Mouse (Mus musculus): ENCODE data around the gene Plcl2. TPM values are rescaled to one million over a fixed set of nuclear protein-coding genes. Genes with fewer than 3 reads are reported as not detected.
"Not testable (repeated sequence)": the region's sequence is repeated elsewhere in the genome, so short reads cannot be mapped to it uniquely, and the experiment has no call there.

The Plcl2 gene
- polyA plus RNA-seq, 1 experiment from 2014 or later, result 5.3 TPM

DNA sequence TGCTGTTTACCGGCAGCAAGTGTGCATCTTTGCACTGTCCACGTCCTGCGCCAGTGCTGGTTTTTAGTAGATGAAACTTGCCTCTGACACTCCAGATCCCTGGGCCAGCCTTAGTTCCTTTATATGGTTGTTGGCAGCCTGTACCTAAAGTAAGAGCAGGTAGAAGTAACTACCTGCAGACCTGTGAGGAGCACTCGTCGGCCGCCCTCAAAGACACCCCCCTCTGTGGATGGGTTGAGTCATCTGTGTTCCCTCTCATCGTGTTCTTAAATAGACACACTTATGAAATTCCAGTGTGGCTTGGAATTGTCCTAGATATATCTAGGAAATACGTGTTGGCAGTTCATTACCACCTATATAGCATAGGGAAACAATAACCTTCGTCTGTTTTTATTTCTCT lies 158.4 kb downstream of the Plcl2 start:
- DNase-seq (ENCODE audit: low spot score), result no peak

DNA sequence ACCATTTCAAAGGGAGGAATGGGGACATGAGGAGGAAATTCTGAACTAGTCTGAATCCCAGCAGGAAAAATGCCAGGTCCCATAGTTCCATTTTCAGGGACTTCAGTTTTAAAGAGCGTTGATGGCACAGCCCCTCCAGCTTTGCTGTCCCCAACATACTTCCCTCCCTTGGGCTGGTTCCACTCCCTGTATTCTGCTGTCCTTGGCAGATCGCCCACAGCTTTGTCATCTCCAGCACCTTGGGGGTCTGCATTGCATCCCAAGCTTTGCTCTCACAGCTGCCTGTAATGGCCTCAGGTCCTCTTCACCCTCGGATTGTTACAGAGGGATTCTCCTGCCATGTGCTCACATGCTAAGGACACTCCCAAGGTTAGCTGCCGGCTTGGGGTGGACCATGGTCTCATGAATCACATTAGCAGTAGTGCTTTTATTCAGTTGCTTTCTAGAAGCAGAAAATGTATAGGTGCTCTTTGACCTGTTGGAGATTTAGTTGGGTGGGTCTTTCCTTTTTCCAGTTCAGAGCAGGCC lies 159.5 kb downstream of the Plcl2 start:
- DNase-seq (ENCODE audit: low spot score), result no peak

DNA sequence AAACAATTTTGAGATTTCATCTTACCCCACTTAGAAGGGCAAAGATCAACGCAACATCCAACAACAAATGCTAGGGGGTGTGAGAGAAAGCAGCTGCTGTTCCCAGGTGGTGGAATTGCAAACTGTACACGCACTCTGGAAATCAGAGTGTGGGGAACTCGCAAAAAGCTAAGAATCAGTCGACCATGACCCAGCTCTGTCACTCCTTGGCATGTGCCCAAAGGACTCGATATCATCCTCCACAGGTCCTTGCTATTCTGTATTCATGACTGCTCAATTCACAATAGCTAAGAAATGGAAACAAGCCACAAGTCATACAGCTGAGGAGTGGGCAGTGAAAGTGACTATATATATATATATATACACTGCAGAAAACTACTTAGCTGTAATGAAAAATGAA lies 162.2 kb downstream of the Plcl2 start:
- DNase-seq (ENCODE audit: low spot score), result no peak

DNA sequence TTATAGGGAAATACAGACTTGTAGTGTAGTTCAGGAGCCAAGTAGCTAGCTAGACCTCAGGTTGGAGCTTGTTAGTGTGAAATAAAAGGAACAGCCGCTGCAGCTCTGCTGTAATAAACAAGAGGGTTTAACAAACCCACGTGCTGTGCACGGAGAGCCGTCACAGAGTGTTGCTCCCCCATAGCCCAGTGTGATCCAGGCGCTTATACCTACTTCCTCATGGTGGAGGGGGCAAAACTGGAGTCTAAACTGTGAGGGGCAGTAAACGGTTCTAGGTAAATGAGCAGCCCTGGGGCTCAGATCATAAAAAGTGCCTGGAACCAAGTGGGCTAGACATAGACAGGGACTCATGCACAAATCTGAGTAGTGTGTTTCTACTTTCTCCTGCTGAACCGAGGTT lies 165.4 kb downstream of the Plcl2 start:
- no peak for DNase-seq (ENCODE audit: low spot score)

DNA sequence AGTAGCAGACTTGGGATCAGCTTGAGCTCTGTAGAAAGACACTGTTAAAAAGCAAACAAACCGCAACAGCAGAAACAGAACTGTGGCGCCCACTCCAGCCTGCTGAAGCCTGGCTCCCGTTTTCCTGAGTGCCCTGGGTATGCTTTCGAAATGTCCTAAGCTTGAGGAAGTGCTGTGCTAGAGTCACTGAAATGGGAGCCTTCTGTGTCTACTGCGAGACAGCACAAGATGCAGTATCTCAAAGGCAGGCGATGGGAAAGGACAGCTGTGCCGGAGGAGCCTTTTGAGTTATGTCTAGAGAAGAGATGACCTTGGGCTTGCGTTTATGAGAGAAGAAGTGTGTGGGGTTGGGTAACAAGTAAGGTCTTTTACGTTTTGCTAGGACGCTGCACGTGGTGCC lies 166.0 kb downstream of the Plcl2 start:
- no peak for DNase-seq (ENCODE audit: low spot score)

DNA sequence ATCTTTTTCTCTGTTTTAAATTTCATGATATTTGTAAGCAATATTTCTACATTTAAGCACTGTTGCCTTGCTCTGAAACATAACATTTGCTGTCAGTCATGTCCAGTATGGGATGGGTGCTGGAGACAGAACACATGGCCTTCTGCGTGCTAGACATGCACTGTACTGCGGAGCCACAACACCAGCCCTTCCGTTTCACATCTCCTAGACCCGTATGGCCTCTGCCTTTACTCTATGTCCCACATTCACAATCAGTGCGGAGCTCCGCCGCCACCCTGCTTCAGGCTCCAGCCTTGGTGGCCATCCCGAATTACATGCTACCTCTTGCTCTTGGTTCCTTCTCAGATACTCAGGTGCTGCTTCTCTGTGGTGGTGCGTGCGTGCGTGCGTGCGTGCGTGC lies 168.1 kb downstream of the Plcl2 start:
- no peak for DNase-seq (ENCODE audit: low spot score)

DNA sequence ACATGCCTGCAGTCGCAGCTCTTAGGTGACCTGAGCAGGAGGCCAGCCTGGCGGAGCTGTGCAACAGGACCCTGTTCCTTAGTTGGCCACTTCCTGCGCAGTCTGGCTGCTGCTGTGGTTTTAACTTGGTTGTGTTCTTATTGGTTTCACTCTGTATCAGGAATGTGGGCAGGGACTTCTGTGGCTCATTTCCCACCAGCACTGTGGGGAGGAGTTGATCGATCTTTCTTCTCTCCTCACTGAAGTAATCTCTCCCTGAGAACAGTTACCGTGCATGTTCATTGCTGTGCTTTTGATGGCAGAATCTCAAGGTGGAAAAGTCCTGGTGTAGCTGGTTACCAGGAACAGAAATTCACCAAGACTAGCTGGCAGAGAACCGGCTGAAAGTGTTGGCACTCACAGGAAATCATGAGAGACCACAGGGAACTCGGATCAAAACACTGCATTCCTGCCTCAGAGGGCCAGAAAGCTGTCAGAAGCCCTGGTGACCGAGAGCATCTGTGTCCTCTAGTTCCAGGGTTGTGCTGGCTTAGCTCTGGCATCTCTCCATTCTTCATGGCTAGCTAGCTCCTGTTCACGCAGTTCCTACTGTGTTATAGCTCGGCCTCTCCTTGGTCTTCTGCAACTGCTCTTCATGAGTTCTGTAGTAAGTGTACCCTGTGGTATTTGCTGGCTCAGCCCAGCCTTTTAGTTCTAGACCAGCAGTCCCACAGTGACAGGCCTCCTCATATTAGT lies 168.9 kb downstream of the Plcl2 start:
- DNase-seq (ENCODE audit: low spot score), result peak; percentile 6

DNA sequence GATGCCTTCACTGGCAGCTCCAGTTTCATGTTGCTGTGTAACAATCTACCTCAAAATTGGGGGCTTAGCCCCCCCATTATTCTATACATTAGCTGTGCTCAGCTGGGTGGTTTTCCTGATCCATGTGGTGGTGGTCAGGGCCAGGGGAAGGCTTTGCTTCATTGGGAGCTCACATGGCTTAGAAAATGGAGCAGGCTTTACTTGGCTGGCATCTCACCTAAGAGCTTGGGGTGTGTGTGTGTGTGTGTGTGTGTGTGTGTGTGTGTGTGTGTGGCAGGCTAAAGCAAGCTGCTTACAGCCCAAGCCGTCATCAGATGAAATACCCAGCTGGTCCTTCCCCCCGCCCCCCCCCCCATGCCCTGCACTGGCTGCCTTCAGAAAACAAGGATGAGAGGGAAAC lies 169.5 kb downstream of the Plcl2 start:
- no peak for DNase-seq (ENCODE audit: low spot score)

DNA sequence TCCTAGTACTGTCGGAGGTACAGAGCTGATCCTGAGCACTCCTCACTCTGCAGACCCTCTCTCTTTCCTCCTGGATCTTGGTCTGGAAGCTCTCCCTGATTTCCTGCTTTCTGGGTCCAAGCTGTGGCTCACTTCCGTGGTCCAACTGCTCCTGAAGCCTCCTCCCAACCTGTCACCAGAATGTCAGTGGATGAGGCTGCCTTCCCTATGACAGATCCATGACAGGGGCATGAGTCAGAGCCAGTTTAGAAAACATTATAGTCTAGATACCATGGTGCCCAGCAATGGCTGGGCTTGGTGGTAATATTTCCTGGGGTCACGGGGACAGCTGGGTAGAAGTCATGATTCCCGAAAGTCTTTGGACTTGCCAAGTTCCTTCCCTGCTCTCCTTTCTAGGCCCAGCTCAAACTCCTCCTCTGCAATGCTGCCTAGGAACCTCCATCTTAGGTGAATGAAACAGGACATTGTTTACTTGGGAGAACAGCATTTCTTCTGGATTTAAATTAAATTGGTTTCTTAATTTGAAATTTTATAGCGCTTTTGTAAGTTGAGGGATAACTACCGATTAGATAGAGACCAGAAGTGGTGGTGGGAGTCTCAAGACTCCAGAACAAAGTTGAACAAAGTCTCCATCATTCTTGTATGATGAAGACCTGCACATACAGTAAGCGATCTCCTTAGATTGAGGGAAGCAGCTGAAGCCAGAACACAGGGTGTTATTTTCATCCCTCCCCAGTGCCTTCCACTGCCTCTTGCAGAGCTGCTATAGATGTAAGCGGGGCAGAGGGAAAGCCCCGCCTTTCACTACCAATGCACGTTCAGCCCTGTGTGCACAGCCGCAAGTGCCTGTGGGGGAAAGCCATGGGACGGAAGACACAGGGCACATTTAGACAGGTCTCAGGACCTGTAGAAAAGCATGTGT lies 170.7 kb downstream of the Plcl2 start:
- DNase-seq (ENCODE audit: low spot score), result no peak

DNA sequence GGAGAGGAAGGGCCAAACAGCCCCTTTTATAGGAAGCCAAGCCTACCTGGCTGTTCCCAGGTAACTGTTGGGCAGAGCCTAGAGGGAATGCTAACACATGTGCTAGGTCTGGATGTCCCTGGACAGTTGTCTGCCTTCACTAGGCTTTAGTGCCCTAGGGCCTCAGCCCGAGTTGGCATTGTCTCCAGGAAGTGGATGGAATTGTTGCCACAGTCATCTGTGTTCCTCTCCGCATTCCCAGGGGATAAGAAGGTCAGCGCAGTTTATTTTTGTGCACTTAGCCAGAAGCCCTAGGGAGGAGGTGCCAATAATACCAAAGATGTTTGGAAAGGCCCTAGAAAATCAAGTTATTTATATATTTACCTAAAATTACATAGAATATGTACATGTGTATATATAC lies 173.5 kb downstream of the Plcl2 start:
- DNase-seq (ENCODE audit: low spot score), result no peak

DNA sequence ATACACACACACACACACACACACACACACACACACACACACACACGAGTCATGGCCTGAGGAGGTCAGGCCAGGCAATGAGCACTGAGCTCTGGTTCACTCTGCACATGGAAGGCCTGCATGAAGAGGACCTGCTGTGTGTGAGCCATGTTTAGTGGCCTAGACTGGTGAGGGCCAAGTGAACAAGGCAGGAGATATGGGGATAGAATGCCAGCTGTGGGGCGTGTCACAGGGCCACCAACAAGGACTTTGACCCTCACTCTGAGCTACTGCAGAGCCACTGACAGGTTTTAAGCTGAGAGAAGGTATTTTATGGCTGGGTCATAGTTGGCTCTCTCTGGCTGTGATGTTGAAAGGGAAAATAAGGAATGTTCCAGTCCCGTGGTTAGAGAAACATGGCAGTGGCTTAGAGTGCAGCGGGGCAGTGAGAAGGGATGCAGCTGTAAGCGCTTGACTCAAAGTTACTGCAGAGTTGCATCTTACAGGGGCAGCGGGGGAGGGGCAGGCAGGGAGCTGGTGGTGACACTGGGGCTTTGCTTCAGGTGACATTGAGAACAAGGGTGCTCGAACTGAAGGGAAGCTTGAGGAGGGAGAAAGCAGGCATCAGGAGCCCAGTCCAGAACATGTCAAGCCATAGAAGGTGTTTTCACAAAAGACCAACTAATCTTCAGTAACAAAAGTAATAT lies 175.9 kb downstream of the Plcl2 start:
- no peak for DNase-seq (ENCODE audit: low spot score)

DNA sequence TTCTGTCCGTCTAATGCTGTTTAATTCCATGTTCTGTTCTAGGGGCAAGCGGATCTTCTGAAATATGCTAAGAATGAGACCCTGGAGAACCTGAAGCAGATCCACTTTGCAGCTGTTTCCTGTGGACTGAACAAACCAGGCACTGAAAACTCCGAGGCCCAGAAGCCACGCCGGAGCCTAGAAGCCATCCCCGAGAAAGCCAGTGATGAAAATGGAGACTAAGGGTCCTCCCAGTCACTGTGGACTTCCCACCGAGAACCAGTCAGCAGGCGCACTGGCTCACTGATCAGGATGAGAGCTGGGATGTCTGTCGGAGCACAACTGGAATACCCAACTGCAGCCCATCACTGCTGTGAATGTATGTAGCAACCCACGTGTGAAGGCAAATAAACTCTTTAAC lies 178.5 kb downstream of the Plcl2 start:
- DNase-seq (ENCODE audit: low spot score), result no peak

DNA sequence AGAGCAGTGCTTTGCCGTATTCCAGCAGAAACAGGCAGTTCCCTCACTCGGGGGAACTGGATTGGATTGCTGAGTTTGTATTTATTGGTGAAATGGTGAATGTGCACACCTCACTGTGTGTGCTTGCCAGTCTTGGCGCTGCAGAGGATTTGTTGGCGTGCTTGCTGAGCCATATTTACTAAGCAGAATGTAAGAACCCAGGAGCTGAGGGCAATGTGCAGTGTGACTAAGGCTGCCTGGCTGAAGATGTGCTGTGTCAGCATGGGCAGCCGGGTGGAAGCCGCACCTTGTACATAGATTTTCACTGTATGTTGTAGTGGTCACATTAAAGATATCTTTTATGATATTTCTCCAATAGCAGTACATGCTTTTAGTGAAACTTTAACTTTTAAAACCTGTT lies 178.9 kb downstream of the Plcl2 start:
- no peak for DNase-seq (ENCODE audit: low spot score)

DNA sequence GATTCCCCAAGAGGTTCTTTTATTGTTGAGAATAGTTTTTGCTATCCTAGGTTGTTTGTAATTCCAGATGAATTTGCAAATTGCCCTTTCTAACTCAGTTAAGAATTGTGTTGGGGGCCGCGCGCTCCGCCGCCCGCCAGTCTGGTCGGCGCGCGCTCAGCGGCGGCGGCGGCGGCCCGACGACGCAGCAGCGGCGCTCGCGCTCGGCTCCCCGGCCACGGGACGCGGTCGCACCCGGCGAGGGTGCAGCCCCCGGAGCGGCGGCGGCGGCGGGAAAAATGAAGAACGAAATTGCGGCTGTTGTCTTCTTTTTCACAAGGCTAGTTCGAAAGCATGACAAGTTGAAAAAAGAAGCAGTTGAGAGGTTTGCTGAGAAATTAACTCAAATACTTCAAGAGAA lies 189.2 kb downstream of the Plcl2 start:
- DNase-seq (ENCODE audit: low spot score), result not testable (repeated sequence)

DNA sequence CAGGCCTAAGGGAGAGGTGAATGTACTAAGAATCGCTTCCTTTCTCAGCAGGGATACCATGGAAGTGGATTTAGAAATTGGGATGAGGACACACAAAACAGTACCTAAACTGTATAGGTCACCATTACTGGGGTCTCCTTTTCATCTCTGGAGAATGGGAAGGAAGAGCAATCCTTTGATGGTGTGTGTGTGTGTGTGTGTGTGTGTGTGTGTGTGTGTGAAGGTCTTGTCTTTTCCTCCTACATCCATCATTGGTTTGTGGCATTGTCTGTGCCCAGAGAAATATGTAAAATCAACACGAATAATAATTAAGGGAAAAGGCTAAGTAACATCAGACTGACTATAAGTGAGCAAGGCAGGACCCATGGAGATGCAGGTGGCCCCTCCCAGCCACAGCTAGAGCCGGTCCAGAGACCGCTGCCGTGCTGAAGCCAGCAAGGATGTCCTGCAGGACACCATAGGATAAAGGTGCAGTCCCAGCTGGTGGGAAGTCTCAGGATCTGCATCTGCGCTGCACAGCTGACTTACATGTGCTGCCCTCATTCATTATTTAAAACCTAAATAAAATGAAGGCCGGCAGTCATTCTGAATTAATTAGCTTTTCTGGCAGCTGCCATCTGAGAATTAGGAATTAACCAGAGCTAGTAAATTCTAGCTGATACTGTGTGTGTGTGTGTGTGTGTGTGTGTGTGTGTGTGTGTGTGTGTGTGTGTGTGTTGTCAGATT lies 201.5 kb downstream of the Plcl2 start:
- no peak for DNase-seq (ENCODE audit: low spot score)

DNA sequence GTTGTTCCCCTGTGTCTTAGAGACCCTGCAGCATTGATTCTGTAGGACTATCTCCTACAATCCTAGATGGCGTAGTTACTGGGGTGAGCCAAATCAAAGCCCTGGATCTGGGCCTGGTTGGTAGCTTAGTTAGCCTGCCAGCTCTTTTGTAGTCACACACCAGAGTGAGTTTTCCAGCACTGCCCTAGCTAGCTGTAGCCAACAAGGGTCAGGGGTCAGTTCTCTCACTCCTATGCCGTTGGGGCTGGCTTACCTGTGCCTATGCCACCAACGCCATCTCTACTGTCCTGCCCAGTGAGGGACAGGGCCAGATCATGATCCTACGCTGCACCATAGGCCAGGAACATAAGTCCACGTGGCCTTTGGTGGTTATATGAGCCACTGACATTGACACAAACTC lies 208.4 kb downstream of the Plcl2 start:
- DNase-seq (ENCODE audit: low spot score), result no peak

DNA sequence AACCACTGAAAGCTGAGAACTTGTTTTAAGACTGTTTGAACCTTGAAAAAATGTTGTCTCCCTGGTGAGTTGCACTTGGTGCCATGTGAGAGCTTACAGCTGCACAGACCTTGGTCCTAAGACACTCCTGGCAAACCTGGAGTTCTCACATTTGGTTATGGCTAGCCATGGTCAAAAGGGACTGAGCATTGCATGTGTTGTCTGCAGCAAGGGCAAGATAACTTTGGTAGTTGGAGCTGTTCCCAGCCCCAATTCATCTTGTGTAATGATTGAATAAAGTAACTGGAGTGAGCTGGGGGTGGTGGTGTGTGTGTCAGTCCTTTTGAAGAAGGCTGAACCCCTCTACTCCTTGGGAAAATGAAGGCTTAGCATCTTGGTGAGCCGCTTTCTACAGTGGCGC lies 215.2 kb downstream of the Plcl2 start:
- DNase-seq (ENCODE audit: low spot score), result no peak

DNA sequence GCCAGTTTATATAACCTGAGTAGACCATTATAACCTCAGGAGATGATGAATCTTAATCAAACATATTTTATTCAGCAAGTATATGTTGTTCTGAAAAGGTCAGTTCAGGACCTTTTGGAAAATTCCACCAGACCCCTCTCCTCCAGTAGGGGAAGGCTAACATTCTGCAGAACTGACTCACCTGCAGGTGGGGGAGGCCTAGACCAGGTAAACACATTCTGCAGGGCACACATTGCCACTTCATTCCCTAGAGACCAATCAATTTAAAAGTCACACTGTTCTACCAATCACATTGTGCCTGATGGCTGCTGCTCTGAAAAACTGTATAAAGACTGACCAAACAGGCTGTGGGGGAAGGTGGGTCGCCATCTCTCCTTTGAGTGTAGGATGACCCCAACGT lies 217.1 kb downstream of the Plcl2 start:
- no peak for DNase-seq (ENCODE audit: low spot score)

DNA sequence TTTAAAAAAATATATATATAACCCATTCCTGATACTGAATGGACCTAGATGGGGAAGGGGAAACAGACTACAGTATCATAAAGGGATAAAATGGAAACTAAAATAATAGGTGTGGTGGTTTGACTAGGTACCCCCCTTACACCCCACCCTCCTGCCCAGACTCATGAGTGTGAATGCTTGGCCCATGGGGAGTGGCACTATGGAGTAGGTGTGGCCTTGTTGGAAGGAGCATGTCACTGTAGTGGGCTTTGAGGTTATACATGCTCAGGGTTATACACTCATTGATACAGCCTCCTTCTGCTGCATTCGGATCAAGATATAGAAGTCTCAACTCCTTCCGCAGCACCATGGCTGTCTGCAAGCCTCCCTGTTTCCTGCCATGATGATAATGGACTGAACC lies 219.8 kb downstream of the Plcl2 start:
- DNase-seq (ENCODE audit: low spot score), result no peak

DNA sequence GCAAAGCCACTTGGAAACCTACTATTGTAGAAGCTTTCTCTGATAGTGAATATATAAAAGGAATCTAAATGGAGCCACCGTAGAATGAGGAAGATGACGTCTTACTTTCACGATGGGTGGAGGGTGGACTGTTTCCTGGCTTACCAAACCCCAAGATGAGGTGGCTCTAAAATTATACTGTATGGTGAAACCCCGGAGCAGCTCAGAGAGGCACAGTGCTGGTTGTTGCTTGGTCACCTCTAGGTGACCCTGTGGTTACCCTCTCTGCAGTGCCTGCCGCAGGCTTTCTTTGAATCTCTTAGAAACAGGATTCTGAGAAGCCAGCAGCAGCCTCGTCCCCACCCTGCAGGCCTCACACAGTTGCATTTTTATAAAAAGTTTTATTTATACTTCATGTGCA lies 220.4 kb downstream of the Plcl2 start:
- peak; percentile 12 for DNase-seq (ENCODE audit: low spot score)

DNA sequence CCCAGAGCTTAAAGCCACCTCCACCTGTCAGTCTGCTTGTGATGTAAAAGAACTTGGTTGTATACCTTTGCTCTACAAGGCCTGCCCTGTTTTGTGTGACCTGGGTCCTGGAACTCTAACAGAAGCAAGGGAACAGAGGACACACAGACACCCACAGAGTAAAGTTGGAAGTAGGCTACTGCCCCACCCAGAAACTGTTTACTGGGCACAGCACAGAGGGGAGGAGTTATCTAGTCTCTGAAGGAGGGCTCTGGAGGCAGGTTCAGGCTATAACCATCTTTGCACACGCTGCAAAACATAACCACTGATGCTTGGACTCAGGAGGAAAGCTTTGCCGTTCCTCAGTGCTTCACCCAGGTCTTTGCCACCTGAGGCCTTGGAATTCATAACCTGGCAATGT lies 221.7 kb downstream of the Plcl2 start:
- DNase-seq (ENCODE audit: low spot score), result no peak
